7 mouse cellular contexts compared by ENCODE assay signal in genomic region chr2:71388951-71389763, GRCm38 (mm10). TPM values are rescaled to one million over a fixed set of nuclear protein-coding genes. Genes with fewer than 3 reads are reported as not detected.
DNase-seq lines count a peak whose midpoint lies in the region; ATAC-seq lines count a peak whose summit lies in the region.

TSS of gene Hat1 (plus strand) at chr2:71388958.

- peak within 1 kb of the TSS; percentile 78 for H3K9ac ChIP-seq in midbrain, embryonic 13.5 days (replicated peaks)

- DNase-seq in adrenal gland, postnatal 10 days: peak; percentile 97
- DNase-seq in embryonic facial prominence, embryonic 10.5 days (ENCODE audit: low spot score): peak; percentile 99
- DNase-seq in kidney, adult 11 months: peak; percentile 95
- DNase-seq in limb, embryonic 10.5 days (ENCODE audit: low spot score): peak; percentile 99
- DNase-seq in spleen, adult 12 weeks (ENCODE audit: low spot score): peak; percentile 92

- H3K27ac ChIP-seq in embryonic facial prominence, embryonic 10.5 days (replicated peaks): peak within 1 kb of the TSS; percentile 94
- H3K27ac ChIP-seq in limb, embryonic 10.5 days: peak within 1 kb of the TSS; percentile 92
- H3K27ac ChIP-seq in midbrain, embryonic 13.5 days: peak within 1 kb of the TSS; percentile 36; the same call in 1 of the 2 replicates

- H3K4me3 ChIP-seq in embryonic facial prominence, embryonic 10.5 days: peak within 1 kb of the TSS; percentile 90
- peak within 1 kb of the TSS; percentile 85 for H3K4me3 ChIP-seq in limb, embryonic 10.5 days
- H3K4me3 ChIP-seq in midbrain, embryonic 13.5 days (replicated peaks): peak within 1 kb of the TSS; percentile 93

- peaks cover 18% of the 10 kb centered on the region for H3K4me1 ChIP-seq in embryonic facial prominence, embryonic 10.5 days
- H3K4me1 ChIP-seq in limb, embryonic 10.5 days: peaks cover 10% of the 10 kb centered on the region
- peaks cover 13% of the 10 kb centered on the region for H3K4me1 ChIP-seq in midbrain, embryonic 13.5 days (replicated peaks)

- peak within 1 kb of the TSS; percentile 93 for H3K4me2 ChIP-seq in midbrain, embryonic 13.5 days (replicated peaks)

- under 1% methylated on average over 66 of the region's 66 CpGs for WGBS in embryonic facial prominence, embryonic 10.5 days
- under 1% methylated on average over 66 of the region's 66 CpGs for WGBS in limb, embryonic 10.5 days
- WGBS in midbrain, embryonic 13.5 days: under 1% methylated on average over 66 of the region's 66 CpGs

- ATAC-seq in granulocyte monocyte progenitor cell, adult 5-6 weeks (replicated peaks; ENCODE audit: poor library complexity, severe bottlenecking): peak; percentile 98
- ATAC-seq in midbrain, embryonic 13.5 days: peak; percentile 99

- peaks cover 40% of the 10 kb centered on the region for H3K36me3 ChIP-seq in embryonic facial prominence, embryonic 10.5 days (replicated peaks)
- H3K36me3 ChIP-seq in limb, embryonic 10.5 days: peaks cover 35% of the 10 kb centered on the region
- H3K36me3 ChIP-seq in midbrain, embryonic 13.5 days: peaks cover 15% of the 10 kb centered on the region

- H3K9me3 ChIP-seq in embryonic facial prominence, embryonic 10.5 days: no peaks in the 10 kb centered on the region
- H3K9me3 ChIP-seq in limb, embryonic 10.5 days (replicated peaks): no peaks in the 10 kb centered on the region
- no peaks in the 10 kb centered on the region for H3K9me3 ChIP-seq in midbrain, embryonic 13.5 days

- H3K27me3 ChIP-seq in embryonic facial prominence, embryonic 10.5 days (replicated peaks; ENCODE audit: low read depth, poor library complexity, severe bottlenecking): no peaks in the 10 kb centered on the region
- H3K27me3 ChIP-seq in limb, embryonic 10.5 days (ENCODE audit: low read depth, poor library complexity, severe bottlenecking): no peaks in the 10 kb centered on the region
- no peaks in the 10 kb centered on the region; the same call in 1 of the 2 replicates for H3K27me3 ChIP-seq in midbrain, embryonic 13.5 days

RNA-seq across cellular contexts. Expression of gene Hat1, which starts in this region (rescaled TPM):
- total RNA-seq in adrenal gland, postnatal 10 days (2021): 10 to 100 TPM; 36.9 to 42.3 TPM
- polyA plus RNA-seq in embryonic facial prominence, embryonic 10.5 days (2016; fragmentation: Nextera tagmentation; extraction: Ambion mirVana): 197 and 204 TPM in 2 replicates
- 118 and 134 TPM in 2 replicates for total RNA-seq in granulocyte monocyte progenitor cell, adult 5-6 weeks (2014; fragmentation: Nextera tagmentation)
- 194 and 208 TPM in 2 replicates for total RNA-seq in granulocyte monocyte progenitor cell, adult 5-6 weeks (2017)
- 176 and 190 TPM in 2 replicates for polyA plus RNA-seq in limb, embryonic 10.5 days (2016; fragmentation: Nextera tagmentation; extraction: Ambion mirVana)
- 73.5 and 75.3 TPM in 2 replicates for polyA plus RNA-seq in midbrain, embryonic 13.5 days (2015; fragmentation: Nextera tagmentation; extraction: Ambion mirVana)

Comparison
In these comparisons a context has a peak if more than half of its experiments do, and no peak if none do; other contexts are left out.
1. Peak in every context shown above with its lines: DNase-seq, ATAC-seq, H3K4me3 ChIP-seq and H3K27ac ChIP-seq.
2. H3K27ac ChIP-seq: peak in every context shown above with its lines; median percentile 94 in embryonic facial prominence, embryonic 10.5 days; 92 in limb, embryonic 10.5 days; 36 in midbrain, embryonic 13.5 days.